29 mouse cellular contexts compared by ENCODE assay signal in genomic region chr19:25180024-25180423, GRCm38 (mm10). TPM values are rescaled to one million over a fixed set of nuclear protein-coding genes. Genes with fewer than 3 reads are reported as not detected.
A peak's percentile ranks its signal among the peaks of the same experiment; 100 is the strongest.
DNase-seq lines count a peak whose midpoint lies in the region; ATAC-seq and TF ChIP-seq lines count a peak whose summit lies in the region.
"Had no signal": no experiment of that assay in that cellular context is flagged by ENCODE, and none has a peak within 500 bp of the region (broad histone marks: within the 10 kb centered on the region; RNA-seq: fewer than 3 reads in every experiment).

No protein-coding gene starts in this region.

- WGBS in heart, embryonic 13.5 days, result 29% methylated on average over 6 of the region's 6 CpGs
- 91% methylated on average over 6 of the region's 6 CpGs for WGBS in midbrain, embryonic 15.5 days

- in situ Hi-C loops in Patski (cut with MboI; ENCODE audit: low pct_unique_long_range_greater_than_20kb), result no loop called here

- no peak overlapping the region for H3K9ac ChIP-seq in heart, embryonic 13.5 days
- no peak overlapping the region for H3K9ac ChIP-seq in midbrain, embryonic 15.5 days
- H3K9ac ChIP-seq: embryonic facial prominence, embryonic 15.5 days; forebrain, embryonic 13.5 days; hindbrain, embryonic 14.5 days; limb, embryonic 15.5 days; liver, embryonic 13.5 days had no signal

- peak; percentile 71 for ATAC-seq in Patski
- ATAC-seq in heart, embryonic 13.5 days (ENCODE audit: extremely low read depth, insufficient number of reproducible peaks, low FRiP score, low TSS enrichment), result no peak
- ATAC-seq in midbrain, embryonic 15.5 days (replicated peaks), result no peak
- no peak for ATAC-seq in megakaryocyte-erythroid progenitor cell, adult 5-6 weeks (replicated peaks; ENCODE audit: low FRiP score, low TSS enrichment, poor library complexity, severe bottlenecking)
- ATAC-seq: forebrain, embryonic 13.5 days; lung, postnatal 0 days; midbrain, embryonic 16.5 days had no signal

- no peak for TF ChIP-seq CTCF in Patski (IDR thresholded peaks at IDR 0.05)

- H3K4me3 ChIP-seq in heart, embryonic 13.5 days, result no peak overlapping the region
- H3K4me3 ChIP-seq in midbrain, embryonic 15.5 days, result no peak overlapping the region
- H3K4me3 ChIP-seq: embryonic facial prominence, embryonic 10.5 days; embryonic facial prominence, embryonic 15.5 days; forebrain, embryonic 13.5 days; gastrocnemius, adult 2 months; left cerebral cortex, adult 2 months; limb, embryonic 15.5 days; liver, embryonic 13.5 days had no signal

- no peaks in the 10 kb centered on the region for H3K36me3 ChIP-seq in heart, embryonic 13.5 days
- H3K36me3 ChIP-seq in midbrain, embryonic 15.5 days (replicated peaks), result no peaks in the 10 kb centered on the region
- H3K36me3 ChIP-seq: embryonic facial prominence, embryonic 10.5 days; embryonic facial prominence, embryonic 15.5 days; limb, embryonic 15.5 days had no signal

- no peaks in the 10 kb centered on the region for H3K27me3 ChIP-seq in Patski
- no peaks in the 10 kb centered on the region for H3K27me3 ChIP-seq in heart, embryonic 13.5 days (replicated peaks)
- no peaks in the 10 kb centered on the region for H3K27me3 ChIP-seq in midbrain, embryonic 15.5 days (replicated peaks)
- H3K27me3 ChIP-seq: embryonic facial prominence, embryonic 15.5 days; forebrain, embryonic 13.5 days; limb, embryonic 15.5 days; liver, embryonic 13.5 days had no signal

- peak overlapping the region; percentile 18; the same call in 1 of the 2 replicates for H3K4me2 ChIP-seq in heart, embryonic 13.5 days
- H3K4me2 ChIP-seq in midbrain, embryonic 15.5 days, result no peak overlapping the region
- H3K4me2 ChIP-seq: embryonic facial prominence, embryonic 15.5 days; forebrain, embryonic 13.5 days; hindbrain, embryonic 14.5 days; limb, embryonic 15.5 days; liver, embryonic 13.5 days had no signal

- peak overlapping the region; percentile 81 for H3K27ac ChIP-seq in heart, embryonic 13.5 days (replicated peaks)
- no peak overlapping the region for H3K27ac ChIP-seq in midbrain, embryonic 15.5 days
- H3K27ac ChIP-seq: embryonic facial prominence, embryonic 10.5 days; embryonic facial prominence, embryonic 15.5 days; forebrain, embryonic 13.5 days; gastrocnemius, adult 2 months; hindbrain, embryonic 14.5 days; left cerebral cortex, adult 2 months; limb, embryonic 15.5 days; liver, embryonic 13.5 days; macrophage had no signal

- no peak for DNase-seq in Patski (ENCODE audit: low read depth, low spot score)
- DNase-seq in heart, adult 8-10 months (ENCODE audit: low spot score), result peak; percentile 34
- DNase-seq in heart, postnatal 10 days, result peak; percentile 65
- no peak for DNase-seq in retina, embryonic 14.5 days (ENCODE audit: low spot score)
- DNase-seq in frontal cortex, postnatal 25 days (ENCODE audit: low spot score in 2 of 2), result no peak
- DNase-seq: adrenal gland, adult 8-10 months; B cell, adult 2 months; cerebellum, adult 8-10 months; cerebellum, postnatal 25 days; gastrocnemius, adult 2 months; kidney, adult 11 months; kidney, postnatal 14 days; layer of hippocampus, adult 9-11 months; liver, embryonic 13.5 days; right cerebral cortex, adult 18-20 months; right cerebral cortex, postnatal 4 days had no signal

- CTCF ChIA-PET in Patski (lab: Charles Lee), result interaction anchor here (0.8 to 1.3 kb wide), 2 partner anchors 9 to 101 kb away, joined by 3 read pairs; no protein-coding TSS in a partner anchor

- intact Hi-C loops in heart, postnatal 10 days (cut with DNase I), result no loop called here

- H3K4me1 ChIP-seq in heart, embryonic 13.5 days, result peaks cover 35% of the 10 kb centered on the region
- H3K4me1 ChIP-seq in midbrain, embryonic 15.5 days, result no peaks in the 10 kb centered on the region
- H3K4me1 ChIP-seq: embryonic facial prominence, embryonic 10.5 days; embryonic facial prominence, embryonic 15.5 days; forebrain, embryonic 13.5 days; liver, embryonic 13.5 days had no signal

- POLR2A ChIA-PET in Patski (lab: Charles Lee), result no interaction called here

- no peaks in the 10 kb centered on the region for H3K9me3 ChIP-seq in heart, embryonic 13.5 days
- no peaks in the 10 kb centered on the region for H3K9me3 ChIP-seq in midbrain, embryonic 15.5 days
- H3K9me3 ChIP-seq: embryonic facial prominence, embryonic 10.5 days; embryonic facial prominence, embryonic 15.5 days; forebrain, embryonic 13.5 days; limb, embryonic 15.5 days; liver, embryonic 13.5 days had no signal

RNA-seq across cellular contexts. Expression of gene Kank1, which starts 56.8 kb away (rescaled TPM):
- polyA plus RNA-seq in Patski (2021), result 60.9 TPM
- total RNA-seq in heart, adult 8-10 months (2022), result 10 to 100 TPM; 40.4 to 50.0 (median 45.6) TPM
- polyA plus RNA-seq in heart, embryonic 13.5 days (2015; fragmentation: Nextera tagmentation; extraction: Ambion mirVana), result 45.7 and 50.4 TPM in 2 replicates
- total RNA-seq in heart, postnatal 10 days (2021), result 10 to 100 TPM; 40.1 to 51.6 TPM
- 6.6 and 6.7 TPM in 2 replicates for polyA plus RNA-seq in midbrain, embryonic 15.5 days (2015; fragmentation: Nextera tagmentation; extraction: Ambion mirVana)
- total RNA-seq in megakaryocyte-erythroid progenitor cell, adult 5-6 weeks (2014; fragmentation: Nextera tagmentation), result 0.27 TPM in 1 of 2 replicates, not detected in the other
- not detected in 2 replicates for total RNA-seq in megakaryocyte-erythroid progenitor cell, adult 5-6 weeks (2017)
- total RNA-seq: neutrophil, adult 5-6 weeks had no signal
- polyA plus RNA-seq: macrophage had no signal

Comparison
In these comparisons a context has a peak if more than half of its experiments do, and no peak if none do; other contexts are left out.
1. DNase-seq: peak in heart, adult 8-10 months (single experiment) and heart, postnatal 10 days (2 of 2); none in Patski (single experiment), retina, embryonic 14.5 days (single experiment) and frontal cortex, postnatal 25 days (0 of 2).
2. RNA of gene Kank1, which starts 56.8 kb away (total RNA-seq): 40.1 to 51.6 TPM in heart, postnatal 10 days and 40.4 to 50.0 TPM in heart, adult 8-10 months; 0.27 TPM in megakaryocyte-erythroid progenitor cell, adult 5-6 weeks; every median in the first group is over 10 times any median in the second.